Mouse (Mus musculus): ENCODE results near the gene Etnk2. TPM values are rescaled to one million over a fixed set of nuclear protein-coding genes. Genes with fewer than 3 reads are reported as not detected.

The Etnk2 gene
- polyA plus RNA-seq, 1 experiment from 2014 or later: 4.7 TPM

GRCm38 (mm10) chr1:133421975-133422570, 58.7 kb downstream of the Etnk2 start:
- ATAC-seq (ENCODE audit: insufficient read depth, low FRiP score): no peak
- Histone ChIP-seq H3K4me3 (replicated peaks; ENCODE audit: low read length) (peak overlapping the region; percentile 52), H3K4me2 (ENCODE audit: low read depth, low read length) (peak overlapping the region; percentile 85), H3K4me1 (ENCODE audit: control insufficient read depth, insufficient read depth, low read length) (peaks cover 42% of the 10 kb centered on the region), H3K36me3 (ENCODE audit: control insufficient read depth, insufficient read depth, low read length) (no peaks in the 10 kb centered on the region), H3K27me3 (ENCODE audit: control insufficient read depth, insufficient read depth, low read length) (no peaks in the 10 kb centered on the region), H3K27ac (ENCODE audit: low read length) (peak overlapping the region; percentile 93), H3K9ac (ENCODE audit: low read length) (peak overlapping the region; percentile 86), H3K9me3 (replicated peaks; ENCODE audit: control insufficient read depth, low read length) (no peaks in the 10 kb centered on the region)
- WGBS: 39% methylated on average over 16 of the region's 16 CpGs

DNA sequence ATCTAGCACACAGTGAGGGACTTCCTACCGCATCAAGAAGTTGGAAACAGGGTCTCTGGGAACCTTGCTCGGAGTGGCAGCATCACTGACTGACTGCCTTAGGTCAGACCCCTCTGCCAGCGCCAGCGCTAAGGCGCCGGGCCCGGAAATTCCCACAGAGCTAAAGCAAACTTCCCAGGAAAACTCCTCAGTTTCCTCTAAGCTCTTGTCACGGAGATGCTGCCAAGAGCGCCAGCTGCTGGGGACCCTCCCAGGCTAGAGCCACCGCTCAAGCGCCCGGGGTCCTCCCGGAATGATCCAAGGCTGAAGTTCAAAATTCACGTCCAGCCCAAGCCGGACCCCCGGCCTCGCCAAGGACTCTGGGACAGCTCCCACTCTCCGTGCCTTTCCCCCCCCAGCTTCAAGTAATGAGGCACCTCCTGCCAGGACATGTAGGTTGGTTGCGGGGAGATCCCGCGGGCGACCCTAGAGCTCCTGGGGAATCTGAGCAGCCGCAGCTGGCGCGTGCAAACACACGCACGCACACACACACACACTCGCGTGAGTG, 59.3 kb downstream of the Etnk2 start:
- no peaks in the 10 kb centered on the region for H3K36me3 ChIP-seq (ENCODE audit: control insufficient read depth, insufficient read depth, low read length)
- H3K9me3 ChIP-seq (replicated peaks; ENCODE audit: control insufficient read depth, low read length): no peaks in the 10 kb centered on the region
- H3K9ac ChIP-seq (ENCODE audit: low read length): peak overlapping the region; percentile 86
- H3K4me1 ChIP-seq (ENCODE audit: control insufficient read depth, insufficient read depth, low read length): peaks cover 37% of the 10 kb centered on the region
- peak overlapping the region; percentile 93 for H3K27ac ChIP-seq (ENCODE audit: low read length)
- WGBS: 1% methylated on average over 29 of the region's 29 CpGs
- peak overlapping the region; percentile 52 for H3K4me3 ChIP-seq (replicated peaks; ENCODE audit: low read length)
- H3K4me2 ChIP-seq (ENCODE audit: low read depth, low read length): peak overlapping the region; percentile 85
- no peak for ATAC-seq (ENCODE audit: insufficient read depth, low FRiP score)
- H3K27me3 ChIP-seq (ENCODE audit: control insufficient read depth, insufficient read depth, low read length): no peaks in the 10 kb centered on the region

- Histone ChIP-seq H3K4me1 (ENCODE audit: control insufficient read depth, insufficient read depth, low read length) (peaks cover 32% of the 10 kb centered on the region), H3K9me3 (replicated peaks; ENCODE audit: control insufficient read depth, low read length) (no peaks in the 10 kb centered on the region), H3K9ac (ENCODE audit: low read length) (peak overlapping the region; percentile 86), H3K4me2 (ENCODE audit: low read depth, low read length) (peak overlapping the region; percentile 85), H3K27ac (ENCODE audit: low read length) (peak overlapping the region; percentile 93; the same call in 1 of the 2 replicates), H3K4me3 (replicated peaks; ENCODE audit: low read length) (peak overlapping the region; percentile 52), H3K27me3 (ENCODE audit: control insufficient read depth, insufficient read depth, low read length) (no peaks in the 10 kb centered on the region), H3K36me3 (ENCODE audit: control insufficient read depth, insufficient read depth, low read length) (no peaks in the 10 kb centered on the region)
- ATAC-seq (ENCODE audit: insufficient read depth, low FRiP score): 0 out of 2 replicates have a peak, but pooled peaks have one; percentile 2
- under 1% methylated on average over 31 of the region's 31 CpGs for WGBS
These were observed 59.8 kb downstream of the Etnk2 start for GRCm38 (mm10) chr1:133423166-133423542.

DNA sequence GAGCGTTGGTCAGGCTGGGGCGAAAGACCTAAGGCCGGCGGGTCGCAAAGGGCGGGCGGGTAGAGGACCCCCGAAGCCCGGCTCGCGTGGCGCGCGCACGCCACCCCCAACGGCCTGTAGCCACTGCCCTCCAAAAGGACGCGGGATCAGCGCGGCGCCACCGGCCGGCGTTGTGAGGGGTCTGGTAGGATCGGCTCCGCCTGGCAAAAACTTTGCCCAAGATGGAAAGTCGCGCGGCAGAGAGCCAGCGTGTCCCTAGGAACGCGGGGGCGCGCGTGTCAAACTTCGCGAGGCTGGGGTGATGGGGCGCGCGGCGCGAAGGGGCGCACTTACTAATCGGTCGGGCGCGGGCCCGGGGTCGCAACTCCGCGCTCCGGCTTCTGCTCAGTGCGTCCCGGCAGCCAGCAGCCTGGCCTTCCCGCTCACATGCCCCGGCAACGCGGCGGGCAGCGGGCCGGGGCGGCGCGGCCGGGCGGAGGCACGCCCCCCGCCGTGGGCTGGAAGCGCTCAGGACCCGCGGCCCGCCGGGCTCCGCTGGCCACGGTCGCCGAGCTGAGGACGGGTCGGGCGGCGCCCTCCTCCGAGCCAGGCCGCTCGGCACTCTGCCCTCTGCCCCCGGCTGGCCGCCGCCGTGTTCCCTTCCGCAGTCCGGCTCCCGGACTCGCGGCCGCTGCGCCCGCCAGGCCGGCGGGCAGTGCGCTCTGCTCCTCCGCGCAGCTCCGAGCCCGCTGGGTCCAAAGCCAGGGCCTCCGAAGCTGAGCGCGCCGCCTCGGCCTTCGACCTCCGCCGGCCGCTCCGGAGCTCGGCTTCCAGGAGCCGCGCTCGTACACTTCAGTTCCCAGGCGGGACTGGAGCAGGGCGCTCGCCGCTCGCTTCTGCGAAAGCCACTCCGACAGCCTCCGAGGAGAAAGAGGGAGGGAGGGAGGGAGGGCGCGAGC, 60.4 kb downstream of the Etnk2 start, which contains the start of gene Sox13:
Gene Sox13, minus strand, starts transcription at position 835 of the 938 bp plus-strand sequence.
- WGBS: under 1% methylated on average over 125 of the region's 128 CpGs
- H3K9ac ChIP-seq (ENCODE audit: low read length): peak within 1 kb of the TSS; percentile 86
- H3K4me1 ChIP-seq (ENCODE audit: control insufficient read depth, insufficient read depth, low read length): peaks cover 26% of the 10 kb centered on the region
- ATAC-seq (ENCODE audit: insufficient read depth, low FRiP score): peak; percentile 79
- H3K4me2 ChIP-seq (ENCODE audit: low read depth, low read length): peak within 1 kb of the TSS; percentile 85
- H3K36me3 ChIP-seq (ENCODE audit: control insufficient read depth, insufficient read depth, low read length): no peaks in the 10 kb centered on the region
- peak within 1 kb of the TSS; percentile 93 for H3K27ac ChIP-seq (ENCODE audit: low read length)
- no peaks in the 10 kb centered on the region for H3K27me3 ChIP-seq (ENCODE audit: control insufficient read depth, insufficient read depth, low read length)
- H3K4me3 ChIP-seq (replicated peaks; ENCODE audit: low read length): peak within 1 kb of the TSS; percentile 52
- H3K9me3 ChIP-seq (replicated peaks; ENCODE audit: control insufficient read depth, low read length): no peaks in the 10 kb centered on the region

GRCm38 (mm10) chr1:133424547-133425140, 61.3 kb downstream of the Etnk2 start:
- H3K27ac ChIP-seq (ENCODE audit: low read length): no peak overlapping the region
- peak; percentile 15; the same call in 1 of the 2 replicates for ATAC-seq (ENCODE audit: insufficient read depth, low FRiP score)
- H3K4me3 ChIP-seq (replicated peaks; ENCODE audit: low read length): no peak overlapping the region
- H3K36me3 ChIP-seq (ENCODE audit: control insufficient read depth, insufficient read depth, low read length): no peaks in the 10 kb centered on the region
- H3K4me1 ChIP-seq (ENCODE audit: control insufficient read depth, insufficient read depth, low read length): peaks cover 20% of the 10 kb centered on the region
- 52% methylated on average over 4 of the region's 4 CpGs for WGBS
- H3K9me3 ChIP-seq (replicated peaks; ENCODE audit: control insufficient read depth, low read length): peaks cover 4% of the 10 kb centered on the region
- H3K4me2 ChIP-seq (ENCODE audit: low read depth, low read length): peak overlapping the region; percentile 85; the same call in 1 of the 2 replicates
- no peak overlapping the region for H3K9ac ChIP-seq (ENCODE audit: low read length)
- no peaks in the 10 kb centered on the region for H3K27me3 ChIP-seq (ENCODE audit: control insufficient read depth, insufficient read depth, low read length)

Other genes with a start within 250 kb of the Etnk2 start
- gene Ppp1r15b, start 232.4 kb upstream of the Etnk2 start, polyA plus RNA-seq (2015; fragmentation: Nextera tagmentation; extraction: Ambion mirVana): 55.3 and 57.0 TPM in 2 replicates
- 17.0 and 17.7 TPM in 2 replicates for gene Plekha6, start 199.4 kb upstream of the Etnk2 start, polyA plus RNA-seq (2015; fragmentation: Nextera tagmentation; extraction: Ambion mirVana)
- 8.2 and 8.7 TPM in 2 replicates for gene Golt1a, start 53.8 kb upstream of the Etnk2 start, polyA plus RNA-seq (2015; fragmentation: Nextera tagmentation; extraction: Ambion mirVana)
- gene Kiss1, start 41.7 kb upstream of the Etnk2 start, polyA plus RNA-seq (2015; fragmentation: Nextera tagmentation; extraction: Ambion mirVana): not detected in 2 replicates
- 2.0 and 3.6 TPM in 2 replicates for gene Ren1, start 13.1 kb upstream of the Etnk2 start, polyA plus RNA-seq (2015; fragmentation: Nextera tagmentation; extraction: Ambion mirVana)
- gene Sox13, start 60.8 kb downstream of the Etnk2 start, polyA plus RNA-seq (2015; fragmentation: Nextera tagmentation; extraction: Ambion mirVana): 5.2 and 5.6 TPM in 2 replicates
- 439 and 513 TPM in 2 replicates for gene Snrpe, start 246.7 kb downstream of the Etnk2 start, polyA plus RNA-seq (2015; fragmentation: Nextera tagmentation; extraction: Ambion mirVana)